Mouse (Mus musculus): Measurements from ENCODE around the gene Adgrf5.
A peak's percentile ranks its signal among the peaks of the same experiment; 100 is the strongest.
"Not testable (repeated sequence)": the region's sequence is repeated elsewhere in the genome, so short reads cannot be mapped to it uniquely, and the experiment has no call there.

Adgrf5 gene

DNA sequence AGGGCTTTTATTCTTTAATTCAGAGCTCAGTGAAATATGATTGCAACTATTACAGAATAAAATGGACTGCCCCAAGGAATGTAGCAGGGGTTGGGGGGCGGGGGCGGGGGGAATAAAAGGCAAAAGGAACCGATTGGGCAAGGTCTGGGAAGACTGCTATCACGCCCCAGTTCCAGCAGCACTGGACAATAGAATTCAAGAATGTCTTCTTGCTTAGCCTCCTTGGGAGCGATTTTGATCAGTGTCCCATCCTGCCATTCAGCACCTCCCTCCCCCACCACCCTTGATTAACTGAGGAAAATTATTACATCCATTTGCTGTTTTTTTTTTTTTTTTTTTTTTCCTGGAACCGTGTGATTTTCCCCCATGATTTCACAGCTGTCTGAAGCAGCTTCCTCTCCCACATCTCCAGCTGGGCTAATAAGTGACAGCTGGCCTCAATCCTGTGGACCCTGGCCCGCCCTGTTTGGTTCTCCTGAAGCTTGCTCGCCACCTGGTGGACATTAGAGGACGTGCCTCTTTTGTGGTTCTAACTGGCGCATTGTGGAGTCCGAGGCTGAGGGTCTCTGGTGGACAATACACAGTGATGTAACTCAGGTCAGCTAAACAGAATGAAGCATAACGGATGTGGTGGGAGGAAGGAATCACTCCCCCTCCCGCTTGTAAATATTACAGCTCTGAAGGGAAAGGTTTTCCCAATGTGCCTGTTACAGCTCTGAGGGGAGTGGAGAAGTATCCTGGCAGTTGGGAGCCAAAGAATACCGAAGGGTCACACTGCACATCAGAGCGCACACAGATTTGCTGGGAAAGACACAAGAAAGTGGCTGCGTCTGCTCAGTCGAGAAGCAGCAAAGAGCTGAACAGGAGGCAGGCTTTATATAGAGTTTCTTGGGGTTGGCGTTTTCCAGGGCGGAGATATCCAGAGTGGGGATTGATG, 100.3 kb downstream of the Adgrf5 start:
- DNase-seq (ENCODE audit: low spot score), result peak; percentile 21

DNA sequence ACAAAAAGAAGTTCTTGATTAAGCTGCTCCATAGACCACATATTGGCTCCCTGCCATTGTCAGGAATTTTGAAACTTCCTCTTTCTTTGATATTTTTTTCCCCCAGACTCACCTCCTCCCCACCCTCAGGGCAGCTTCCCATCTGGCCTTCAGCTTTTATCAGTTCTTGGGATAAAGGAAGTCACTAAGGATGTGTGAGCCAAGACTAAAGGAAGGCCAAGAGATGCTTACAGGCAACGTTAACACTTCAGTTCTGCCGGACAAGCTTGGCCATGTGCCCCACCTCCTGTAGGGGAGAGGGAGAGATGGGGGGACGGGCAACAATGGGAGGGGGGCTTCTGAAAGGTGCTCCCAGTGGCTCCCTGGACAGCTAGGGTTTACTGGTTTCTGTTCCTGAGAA, 109.8 kb downstream of the Adgrf5 start:
- no peak for DNase-seq (ENCODE audit: low spot score)

DNA sequence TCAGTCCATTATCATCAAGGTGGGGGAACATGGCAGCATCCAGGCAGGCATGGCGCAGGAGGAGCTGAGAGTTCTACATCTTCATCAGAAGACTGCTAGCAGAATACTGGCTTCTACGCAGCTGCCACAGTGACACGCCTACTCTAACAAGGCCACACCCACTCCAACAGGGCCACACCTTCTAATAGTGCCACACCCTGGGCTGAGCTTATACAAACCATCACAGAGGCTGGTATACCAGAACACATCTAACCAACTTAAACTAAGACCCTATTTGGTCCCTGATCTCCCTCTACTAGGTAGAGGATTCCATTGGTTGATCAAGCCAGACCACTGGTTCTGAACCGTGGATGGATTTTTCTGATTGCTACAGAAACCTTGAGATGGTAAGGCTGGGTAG, 112.3 kb downstream of the Adgrf5 start:
- no peak for DNase-seq (ENCODE audit: low spot score)

DNA sequence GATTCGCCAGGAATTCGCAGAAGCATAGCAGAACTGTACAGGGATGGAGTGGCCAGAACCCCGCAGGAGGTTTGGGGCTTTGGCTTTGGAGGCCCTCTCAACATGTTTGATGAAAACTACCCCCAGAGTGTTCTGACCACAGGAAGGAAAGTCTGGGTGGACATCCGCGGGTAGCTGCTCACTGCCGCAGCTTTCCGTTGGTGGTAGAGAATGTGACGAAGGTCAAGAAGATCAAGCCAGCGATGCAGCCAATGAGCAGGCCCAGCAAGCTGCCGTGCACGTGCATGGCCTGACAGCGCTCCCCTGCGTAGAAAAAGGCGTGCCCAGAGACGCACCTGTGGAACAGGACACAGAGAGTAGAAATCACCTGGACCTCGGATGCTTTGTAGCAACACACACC, 114.5 kb downstream of the Adgrf5 start:
- no peak for DNase-seq (ENCODE audit: low spot score)

DNA sequence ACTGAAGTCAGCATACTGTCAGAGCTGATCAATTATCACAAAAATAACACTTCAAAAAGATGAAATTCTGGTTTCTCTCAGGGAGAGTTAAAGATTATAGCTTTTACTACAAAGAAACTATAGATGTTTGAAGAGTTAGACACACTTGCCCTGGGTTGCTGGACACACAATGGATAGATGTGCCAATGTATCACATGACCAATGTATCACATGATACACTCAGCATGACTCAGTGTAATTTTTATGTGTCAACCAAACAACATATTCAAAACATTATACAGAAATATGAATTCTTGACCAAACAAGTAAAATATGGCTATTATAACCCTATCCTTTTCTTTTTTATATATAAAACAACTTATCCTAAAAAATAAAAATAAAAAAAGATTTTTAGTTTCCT, 117.4 kb downstream of the Adgrf5 start:
- DNase-seq (ENCODE audit: low spot score), result no peak

DNA sequence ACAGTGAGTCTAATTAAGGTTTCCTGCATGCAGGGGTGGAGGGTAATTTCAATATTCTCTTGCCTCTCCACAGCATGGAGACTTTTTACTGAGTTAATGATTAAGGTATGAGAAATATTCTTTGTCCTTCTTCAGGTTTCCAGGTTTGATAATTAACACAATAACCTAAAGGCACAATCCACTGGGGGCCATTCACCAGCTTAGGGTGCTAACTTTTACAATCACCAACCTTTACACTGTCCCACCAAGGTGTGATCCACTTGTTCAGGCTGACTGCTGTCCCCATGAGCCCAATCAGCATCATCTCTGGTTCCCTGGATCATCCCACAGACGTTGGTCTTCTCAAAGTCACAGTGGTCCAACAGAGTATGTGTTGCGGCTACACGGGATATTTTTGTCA, 125.7 kb downstream of the Adgrf5 start:
- DNase-seq (ENCODE audit: low spot score), result no peak

DNA sequence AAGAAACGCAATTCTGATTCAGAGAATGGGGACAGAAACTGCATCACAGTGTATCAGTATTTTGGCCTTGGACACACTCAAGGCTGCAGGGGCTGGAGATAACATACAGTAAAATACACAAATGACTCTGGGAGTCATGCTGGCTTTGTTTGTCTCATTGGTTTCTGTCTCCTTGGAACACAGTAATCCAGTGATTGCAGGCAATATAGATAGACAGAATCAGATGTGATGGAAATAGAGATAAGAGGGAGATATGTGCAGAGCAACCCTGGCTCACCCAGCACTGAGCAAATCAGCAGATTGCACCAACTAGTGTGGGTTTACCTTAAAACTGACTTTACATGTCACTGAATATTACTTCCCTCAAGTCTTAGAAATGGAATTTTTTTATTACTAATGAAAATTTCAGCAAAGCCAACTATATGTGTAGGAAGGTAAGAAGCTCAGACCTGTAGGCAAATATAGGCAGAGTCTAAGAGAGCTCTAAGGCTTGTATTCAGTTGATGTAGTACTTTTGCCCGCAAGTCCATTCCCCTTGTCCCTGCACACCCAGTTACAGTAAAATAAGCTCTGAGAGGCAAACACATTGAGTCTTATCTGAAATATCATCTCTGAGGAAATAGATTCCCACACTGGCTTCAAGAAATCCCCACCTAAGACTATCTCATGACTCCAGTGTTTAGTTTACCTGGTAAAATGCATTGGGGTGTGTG, 128.3 kb downstream of the Adgrf5 start:
- DNase-seq (ENCODE audit: low spot score), result no peak

DNA sequence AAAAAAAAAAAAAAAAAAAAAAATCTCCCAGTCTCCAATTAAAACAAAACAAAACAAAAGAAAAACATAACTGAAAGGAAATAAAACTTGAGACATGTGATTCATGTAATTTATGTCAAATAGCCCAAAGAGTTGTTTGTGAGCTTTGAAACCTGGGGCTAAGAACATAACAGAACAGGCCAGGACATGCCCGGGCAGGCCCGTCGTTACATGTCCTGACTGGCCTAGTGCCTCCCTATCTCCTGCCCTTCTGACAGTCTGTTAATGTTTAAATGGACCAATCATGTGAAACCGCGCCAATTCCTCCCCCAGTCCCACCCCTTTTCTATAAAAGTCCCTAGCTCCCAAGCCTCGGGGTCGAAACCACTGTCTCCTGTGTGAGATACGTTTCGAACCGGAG, 130.1 kb downstream of the Adgrf5 start:
- not testable (repeated sequence) for DNase-seq (ENCODE audit: low spot score)

DNA sequence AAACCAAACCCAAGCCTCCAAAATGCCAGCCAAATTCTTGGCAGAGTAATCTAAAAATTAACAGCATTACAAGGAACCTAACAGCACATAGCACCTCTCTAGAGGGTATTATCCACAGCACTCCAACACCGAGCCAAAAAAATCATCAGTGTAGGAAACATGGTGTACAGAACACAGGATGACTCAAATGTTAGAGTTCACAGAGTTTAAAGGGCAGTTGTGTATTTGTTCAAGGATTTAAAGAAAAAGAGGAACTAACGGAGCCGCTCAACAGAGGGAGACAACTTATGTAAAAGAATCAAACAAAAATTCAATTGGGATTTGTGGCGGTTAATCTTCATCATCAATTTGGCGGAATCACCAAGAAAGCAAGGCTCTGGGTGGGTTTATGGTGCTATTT, 135.3 kb downstream of the Adgrf5 start:
- DNase-seq (ENCODE audit: low spot score), result no peak

DNA sequence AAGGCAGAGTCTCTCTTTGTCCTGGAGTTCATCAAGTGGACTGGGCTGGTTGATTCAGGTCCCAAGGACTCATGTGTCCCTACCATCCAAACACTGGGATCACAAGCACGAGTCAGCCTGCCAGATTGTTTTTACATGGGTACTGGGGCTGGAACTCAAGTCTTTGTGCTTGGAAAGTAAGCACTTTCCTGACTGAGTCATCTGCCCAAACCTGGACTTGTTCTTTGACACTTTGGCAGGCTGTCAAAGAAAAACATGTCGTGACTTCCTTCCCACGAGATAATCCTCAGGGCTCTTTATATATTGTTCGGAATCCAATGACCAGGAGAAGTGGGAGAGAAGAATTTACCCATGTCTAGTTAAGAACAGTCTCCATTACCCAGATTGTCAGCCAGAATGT, 137.3 kb downstream of the Adgrf5 start:
- DNase-seq (ENCODE audit: low spot score), result no peak

DNA sequence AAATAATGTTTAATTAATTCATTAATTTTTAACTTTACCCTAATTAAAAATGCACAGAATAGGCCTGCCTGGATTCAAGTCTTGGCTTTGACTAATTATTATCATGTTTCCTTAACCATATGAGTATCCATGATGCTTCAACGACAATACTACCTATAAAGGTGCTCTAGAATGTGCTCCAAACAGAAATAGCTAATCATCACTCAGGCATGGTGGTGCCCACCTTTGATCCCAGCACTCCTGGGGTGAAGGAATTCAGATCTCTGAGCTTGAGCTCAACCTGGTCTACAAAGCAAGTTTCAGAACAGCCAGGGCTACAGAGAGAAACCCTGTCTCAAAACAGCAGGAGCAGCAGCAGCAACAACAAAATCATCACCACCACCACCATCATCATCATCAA, 140.3 kb downstream of the Adgrf5 start:
- DNase-seq (ENCODE audit: low spot score), result no peak

DNA sequence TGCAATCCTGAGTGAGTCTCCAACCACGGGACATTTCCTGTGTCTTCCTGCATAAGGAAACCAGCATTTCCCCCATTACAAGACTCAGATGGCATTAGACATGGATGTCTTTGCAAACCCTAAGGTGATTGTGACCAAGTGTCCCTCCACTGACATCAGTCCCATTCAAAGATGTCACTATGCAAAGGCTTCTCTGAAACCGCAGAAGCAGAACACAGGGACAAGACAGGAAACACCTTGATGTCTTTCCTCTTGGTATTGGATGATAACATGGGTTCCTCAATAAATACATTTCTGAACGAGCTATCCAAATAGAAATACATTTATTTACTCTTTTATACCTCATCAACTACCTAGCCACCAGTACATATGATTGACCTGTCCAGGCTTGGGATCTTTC, 141.0 kb downstream of the Adgrf5 start:
- no peak for DNase-seq (ENCODE audit: low spot score)

DNA sequence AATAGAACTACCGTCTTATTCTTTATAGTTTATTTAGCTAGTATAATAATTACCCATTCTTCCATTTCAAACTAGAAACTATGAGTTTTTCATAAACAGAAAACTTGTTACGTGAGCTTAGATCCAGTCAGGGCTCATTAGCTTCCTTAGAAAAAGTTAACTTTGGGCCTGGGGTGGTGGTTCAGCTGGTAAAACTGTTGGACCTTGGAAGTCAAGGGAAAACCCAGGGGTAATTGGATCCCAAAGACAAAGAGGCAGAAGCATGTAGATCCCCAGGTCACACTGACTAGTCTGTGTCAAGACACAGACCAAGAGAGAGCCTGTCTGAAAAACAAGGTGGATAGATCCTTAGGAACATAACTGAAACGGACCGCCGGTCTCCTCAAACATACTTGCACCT, 141.4 kb downstream of the Adgrf5 start:
- DNase-seq (ENCODE audit: low spot score), result no peak

DNA sequence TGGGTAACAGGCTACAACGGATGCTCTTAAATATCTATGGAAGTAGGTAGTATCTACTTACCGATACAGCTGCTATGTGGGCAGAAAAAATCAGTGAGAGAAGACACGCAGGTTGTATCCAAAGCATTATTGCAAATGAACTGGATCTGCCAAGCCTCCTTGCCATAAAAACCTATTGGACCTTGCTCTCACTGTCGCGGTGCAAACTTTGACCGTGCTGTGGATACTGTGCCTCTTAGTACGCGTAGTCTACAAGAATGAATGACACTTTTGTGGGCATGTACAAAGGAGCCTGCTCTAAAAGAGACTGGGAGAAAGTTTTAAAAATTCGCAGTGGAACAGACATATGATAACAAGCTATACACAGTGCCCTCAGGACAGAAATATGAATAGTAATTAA, 142.3 kb downstream of the Adgrf5 start, which contains the start of gene Mep1a:
Gene Mep1a (minus strand): TSS at position 221 of the 400 bp plus-strand sequence.
- no peak for DNase-seq (ENCODE audit: low spot score)

DNA sequence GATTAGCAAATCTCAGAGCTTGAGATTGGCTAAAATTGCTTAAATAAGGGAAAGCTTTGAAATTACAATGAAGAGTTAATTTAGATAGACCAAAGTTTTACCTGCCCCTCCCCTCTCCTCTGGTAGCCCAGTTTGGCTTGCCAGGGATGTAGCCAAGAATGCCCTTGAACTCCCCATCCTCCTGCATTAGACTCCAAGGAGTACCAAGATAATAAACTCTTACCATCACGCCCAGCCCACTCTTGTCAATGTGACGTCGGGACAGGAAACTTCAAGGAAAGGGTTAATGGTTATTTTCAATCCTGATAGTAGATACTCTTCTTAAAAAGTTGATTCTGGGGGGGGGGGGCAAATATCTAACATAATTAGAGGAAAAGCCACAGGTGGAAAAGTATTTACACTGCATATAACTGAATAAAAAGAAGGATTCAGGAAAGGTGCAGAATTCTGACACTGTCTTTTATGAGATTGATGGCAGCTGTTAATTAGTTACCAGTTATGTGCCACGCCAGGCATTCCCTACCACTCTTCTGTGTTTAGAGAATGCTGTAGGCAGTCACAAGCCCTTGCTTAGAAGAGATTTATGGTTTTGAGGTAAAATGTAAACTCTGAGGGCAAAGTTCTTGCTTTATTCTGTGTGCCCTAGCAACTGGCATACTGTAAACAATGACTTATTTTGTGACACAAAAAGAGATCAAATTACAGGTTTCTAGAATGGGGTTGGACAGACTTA, 143.8 kb downstream of the Adgrf5 start:
- no peak for DNase-seq (ENCODE audit: low spot score)

DNA sequence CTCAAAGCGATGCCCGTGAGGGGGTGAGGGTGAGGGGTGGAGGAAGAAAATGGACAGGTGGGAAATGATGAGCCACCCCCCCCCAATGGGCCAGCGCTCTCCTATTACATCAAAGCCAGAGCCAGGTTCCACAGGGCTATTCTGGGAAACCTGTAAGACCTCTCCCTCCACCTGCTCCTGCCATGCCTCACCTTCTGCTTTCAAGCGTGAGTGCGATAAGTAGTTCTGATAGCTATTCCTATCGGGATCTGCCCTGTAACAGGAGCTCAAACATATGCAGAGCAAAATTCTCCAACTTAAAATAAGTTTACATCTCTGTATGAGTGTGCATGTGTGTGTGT, 144.3 kb downstream of the Adgrf5 start:
- no peak for DNase-seq (ENCODE audit: low spot score)

Data from urinary bladder, postnatal 10 days (tissue).